Mouse (Mus musculus) liver, embryonic 12.5 days (tissue): ENCODE data around the gene Kcnk12. TPM values are rescaled to one million over a fixed set of nuclear protein-coding genes. Genes with fewer than 3 reads are reported as not detected.

ENCODE experiments used
- ATAC-seq: fragments of 200-750 bp; cut with Nextera tagmentation; 2 replicates; pipeline ENCODE4 v1.8.0; 2017; ENCODE audit warnings: moderate number of reproducible peaks, mild to moderate bottlenecking, moderate library complexity
- H3K27ac ChIP-seq: fragments of 300-500 bp; sonication (generic); 2 replicates; pipeline ENCODE4 v1.5.1; 2016; ENCODE audit warnings: mild to moderate bottlenecking
- H3K27me3 ChIP-seq: fragments of 300-500 bp; sonication (generic); replicated peaks from 2 replicates; pipeline ENCODE4 v1.6.1; 2016; ENCODE audit warnings: mild to moderate bottlenecking, moderate library complexity
- H3K36me3 ChIP-seq: fragments of 300-500 bp; sonication (generic); 2 replicates; pipeline ENCODE4 v1.6.1; 2016; ENCODE audit warnings: mild to moderate bottlenecking, moderate library complexity
- H3K4me1 ChIP-seq: fragments of 300-500 bp; sonication (generic); 2 replicates; pipeline ENCODE4 v1.6.1; 2016
- H3K4me2 ChIP-seq: fragments of 300-500 bp; sonication (generic); 2 replicates; pipeline ENCODE4 v1.6.1; 2016; ENCODE audit warnings: mild to moderate bottlenecking, moderate library complexity
- H3K4me3 ChIP-seq: fragments of 300-500 bp; sonication (generic); 2 replicates; pipeline ENCODE4 v1.5.1; 2016; ENCODE audit warnings: mild to moderate bottlenecking, moderate library complexity
- H3K9ac ChIP-seq: fragments of 300-500 bp; sonication (generic); 2 replicates; pipeline ENCODE4 v1.6.1; 2016; ENCODE audit warnings: mild to moderate bottlenecking, moderate library complexity
- H3K9me3 ChIP-seq: fragments of 300-500 bp; sonication (generic); replicated peaks from 2 replicates; pipeline ENCODE4 v1.6.1; 2016; ENCODE audit warnings: mild to moderate bottlenecking, moderate library complexity
- WGBS: fragments of 180-500 bp; shearing (Covaris S2); methylation state at CpG from one replicate; pipeline ENCODE4 v1.1.7; 2016; ENCODE audit not compliant: insufficient replicate concordance; 5-methylcytosine and 5-hydroxymethylcytosine counted together
- polyA plus RNA-seq: library from polyadenylated mRNA; unstranded; fragments of >200 nt; fragmentation: Nextera tagmentation; extraction: Ambion mirVana; gene quantifications from 2 replicates; pipeline ENCODE4 v1.2.1, GENCODE M21; 2016

Gene Kcnk12
- polyA plus RNA-seq, 1 experiment from 2014 or later = 0.83 TPM

GRCm38 (mm10) chr17:87784141-87784831 is 13.5 kb downstream of the Kcnk12 start:
- Histone ChIP-seq H3K4me1 (no peaks in the 10 kb centered on the region), H3K27me3 (no peaks in the 10 kb centered on the region), H3K9me3 (no peaks in the 10 kb centered on the region), H3K27ac (no peak overlapping the region), H3K9ac (no peak overlapping the region), H3K36me3 (no peaks in the 10 kb centered on the region), H3K4me3 (no peak overlapping the region), H3K4me2 (no peak overlapping the region)
- no peak for ATAC-seq
- WGBS = 66% methylated on average over 14 of the region's 14 CpGs

- 66% methylated on average over 5 of the region's 5 CpGs for WGBS
- H3K27ac ChIP-seq = no peak overlapping the region
- ATAC-seq = no peak
- H3K4me2 ChIP-seq = no peak overlapping the region
- H3K9ac ChIP-seq = no peak overlapping the region
- H3K27me3 ChIP-seq = no peaks in the 10 kb centered on the region
- H3K4me1 ChIP-seq = no peaks in the 10 kb centered on the region
- H3K36me3 ChIP-seq = no peaks in the 10 kb centered on the region
- H3K4me3 ChIP-seq = no peak overlapping the region
- H3K9me3 ChIP-seq = no peaks in the 10 kb centered on the region
Measured at GRCm38 (mm10) chr17:87781244-87781643, 16.6 kb downstream of the Kcnk12 start.

- WGBS = 57% methylated on average over 2 of the region's 2 CpGs
- Histone ChIP-seq H3K4me3 (no peak overlapping the region), H3K9ac (no peak overlapping the region), H3K4me2 (no peak overlapping the region), H3K9me3 (no peaks in the 10 kb centered on the region), H3K4me1 (no peaks in the 10 kb centered on the region), H3K27ac (no peak overlapping the region), H3K27me3 (no peaks in the 10 kb centered on the region), H3K36me3 (no peaks in the 10 kb centered on the region)
- ATAC-seq = no peak
Measured at GRCm38 (mm10) chr17:87780164-87780563, 17.6 kb downstream of the Kcnk12 start.

GRCm38 (mm10) chr17:87774982-87775381 is 22.8 kb downstream of the Kcnk12 start:
- Histone ChIP-seq H3K4me3 (no peak overlapping the region), H3K9ac (no peak overlapping the region), H3K27ac (no peak overlapping the region), H3K9me3 (no peaks in the 10 kb centered on the region), H3K4me1 (no peaks in the 10 kb centered on the region), H3K27me3 (no peaks in the 10 kb centered on the region), H3K36me3 (no peaks in the 10 kb centered on the region), H3K4me2 (no peak overlapping the region)
- no peak for ATAC-seq
- 74% methylated on average over 8 of the region's 8 CpGs for WGBS

GRCm38 (mm10) chr17:87773175-87773574 is 24.6 kb downstream of the Kcnk12 start:
- no peak overlapping the region for H3K4me2 ChIP-seq
- H3K27me3 ChIP-seq = no peaks in the 10 kb centered on the region
- no peak overlapping the region for H3K4me3 ChIP-seq
- ATAC-seq = no peak
- H3K27ac ChIP-seq = no peak overlapping the region
- 65% methylated on average over 3 of the region's 3 CpGs for WGBS
- H3K9ac ChIP-seq = no peak overlapping the region
- no peaks in the 10 kb centered on the region for H3K9me3 ChIP-seq
- H3K4me1 ChIP-seq = no peaks in the 10 kb centered on the region
- H3K36me3 ChIP-seq = no peaks in the 10 kb centered on the region

- Histone ChIP-seq H3K4me1 (no peaks in the 10 kb centered on the region), H3K4me2 (no peak overlapping the region), H3K9ac (no peak overlapping the region), H3K4me3 (no peak overlapping the region), H3K9me3 (no peaks in the 10 kb centered on the region), H3K27ac (no peak overlapping the region), H3K36me3 (no peaks in the 10 kb centered on the region), H3K27me3 (no peaks in the 10 kb centered on the region)
- WGBS = 37% methylated on average over 5 of the region's 5 CpGs
- ATAC-seq = no peak
Measured at GRCm38 (mm10) chr17:87770766-87771165, 27.0 kb downstream of the Kcnk12 start.

GRCm38 (mm10) chr17:87766888-87767287 is 30.9 kb downstream of the Kcnk12 start:
- no peak for ATAC-seq
- no peak overlapping the region for H3K27ac ChIP-seq
- no peaks in the 10 kb centered on the region for H3K9me3 ChIP-seq
- no peak overlapping the region for H3K9ac ChIP-seq
- no peaks in the 10 kb centered on the region for H3K4me1 ChIP-seq
- H3K36me3 ChIP-seq = no peaks in the 10 kb centered on the region
- 74% methylated on average over 6 of the region's 6 CpGs for WGBS
- H3K27me3 ChIP-seq = no peaks in the 10 kb centered on the region
- no peak overlapping the region for H3K4me3 ChIP-seq
- H3K4me2 ChIP-seq = no peak overlapping the region

- H3K9me3 ChIP-seq = no peaks in the 10 kb centered on the region
- WGBS = 82% methylated on average over 11 of the region's 11 CpGs
- ATAC-seq = no peak
Measured at GRCm38 (mm10) chr17:87765031-87765430, 32.8 kb downstream of the Kcnk12 start.

GRCm38 (mm10) chr17:87763146-87763545 is 34.6 kb downstream of the Kcnk12 start:
- no peaks in the 10 kb centered on the region for H3K27me3 ChIP-seq
- H3K36me3 ChIP-seq = no peaks in the 10 kb centered on the region
- no peak overlapping the region for H3K4me2 ChIP-seq
- no peaks in the 10 kb centered on the region for H3K9me3 ChIP-seq
- H3K4me3 ChIP-seq = no peak overlapping the region
- H3K4me1 ChIP-seq = no peaks in the 10 kb centered on the region
- H3K27ac ChIP-seq = no peak overlapping the region
- WGBS = 54% methylated on average over 7 of the region's 7 CpGs
- no peak for ATAC-seq
- H3K9ac ChIP-seq = no peak overlapping the region

More at GRCm38 (mm10) chr17:87765031-87765430, 32.8 kb downstream of the Kcnk12 start:
- H3K4me1 ChIP-seq = no peaks in the 10 kb centered on the region
- no peak overlapping the region for H3K4me3 ChIP-seq
- H3K36me3 ChIP-seq = no peaks in the 10 kb centered on the region
- no peak overlapping the region for H3K4me2 ChIP-seq
- no peaks in the 10 kb centered on the region for H3K27me3 ChIP-seq
- H3K27ac ChIP-seq = no peak overlapping the region
- H3K9ac ChIP-seq = no peak overlapping the region

GRCm38 (mm10) chr17:87760315-87760714 is 37.5 kb downstream of the Kcnk12 start:
- ATAC-seq = no peak
- H3K27ac ChIP-seq = no peak overlapping the region
- no peaks in the 10 kb centered on the region for H3K36me3 ChIP-seq
- H3K4me2 ChIP-seq = no peak overlapping the region
- no peaks in the 10 kb centered on the region for H3K9me3 ChIP-seq
- no peaks in the 10 kb centered on the region for H3K27me3 ChIP-seq
- no peaks in the 10 kb centered on the region for H3K4me1 ChIP-seq
- WGBS = 75% methylated on average over 4 of the region's 4 CpGs
- H3K9ac ChIP-seq = no peak overlapping the region
- no peak overlapping the region for H3K4me3 ChIP-seq

- Histone ChIP-seq H3K27me3 (peaks cover 60% of the 10 kb centered on the region), H3K9me3 (peaks cover 3% of the 10 kb centered on the region; the same call in 1 of the 2 replicates), H3K4me2 (peak overlapping the region; percentile 79), H3K4me3 (peak overlapping the region; percentile 56), H3K9ac (no peak overlapping the region), H3K4me1 (peaks cover 15% of the 10 kb centered on the region), H3K27ac (no peak overlapping the region), H3K36me3 (no peaks in the 10 kb centered on the region)
- ATAC-seq = peak; percentile 49; the same call in 1 of the 2 replicates
- 2% methylated on average over 101 of the region's 101 CpGs for WGBS
Measured at GRCm38 (mm10) chr17:87745926-87746888, 51.6 kb downstream of the Kcnk12 start.
